Mouse (Mus musculus) adrenal gland, postnatal 14 days (tissue): ENCODE measurements around the gene Tmcc3. TPM values are rescaled to one million over a fixed set of nuclear protein-coding genes. Genes with fewer than 3 reads are reported as not detected.

Experiments used
- DNase-seq: peaks from one replicate; pipeline ENCODE4 v3.0.0; 2021; ENCODE audit warnings: mixed read lengths
- microRNA-seq, 2 experiments: library from miRNA; unstranded; fragments of <30 nt; microRNA quantifications; one replicate each; pipeline ENCODE4 v1.2.0; 2021
- total RNA-seq: library from RNA; stranded (reverse); gene quantifications from 2 replicates; pipeline ENCODE4 v1.2.3, GENCODE M21; 2021

Tmcc3 gene
- total RNA-seq, 1 experiment from 2014 or later: 29.1 TPM

GRCm38 (mm10) chr10:94631541-94632113 lies 319.9 kb downstream of the Tmcc3 start:
- no peak for DNase-seq

GRCm38 (mm10) chr10:94632245-94632644 lies 320.5 kb downstream of the Tmcc3 start:
- no peak for DNase-seq

DNA sequence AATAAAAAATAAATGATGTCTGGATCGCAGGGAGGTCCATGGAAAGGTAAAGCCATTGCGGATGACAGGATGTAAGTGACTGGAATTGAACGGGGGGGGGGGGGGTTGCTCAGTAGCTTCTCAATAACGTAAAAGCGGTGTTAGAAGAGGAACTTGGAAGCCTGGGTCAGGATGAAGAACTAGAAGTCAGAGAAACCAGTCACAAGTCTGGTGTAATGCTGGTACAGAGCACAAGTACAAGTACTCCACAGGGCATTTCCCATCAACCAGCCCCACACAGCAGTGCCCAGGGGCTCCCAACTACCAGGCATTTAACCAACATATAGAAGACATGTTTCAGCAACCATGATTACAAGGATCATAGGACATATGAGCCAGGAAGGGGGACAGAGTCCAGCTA lies 326.9 kb downstream of the Tmcc3 start:
- DNase-seq: no peak

DNA sequence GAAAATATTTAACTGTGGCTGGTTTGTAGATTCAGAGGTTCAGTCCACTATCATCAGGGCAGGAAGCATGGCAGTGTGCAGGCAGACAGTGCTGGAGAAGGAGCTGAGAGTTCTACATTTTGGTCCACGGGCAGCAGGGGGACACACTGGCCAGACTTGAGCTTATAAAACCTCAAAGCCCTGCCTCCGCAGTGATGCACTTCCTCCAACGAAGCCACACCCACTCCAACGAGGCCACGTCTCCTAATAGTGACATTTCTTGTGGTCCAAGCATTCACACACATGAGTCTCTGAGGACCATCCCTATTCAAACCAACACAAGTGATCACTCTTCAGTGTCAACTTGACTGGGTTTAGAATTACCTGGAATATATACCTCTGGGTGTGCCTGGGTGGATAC lies 327.5 kb downstream of the Tmcc3 start:
- no peak for DNase-seq

DNA sequence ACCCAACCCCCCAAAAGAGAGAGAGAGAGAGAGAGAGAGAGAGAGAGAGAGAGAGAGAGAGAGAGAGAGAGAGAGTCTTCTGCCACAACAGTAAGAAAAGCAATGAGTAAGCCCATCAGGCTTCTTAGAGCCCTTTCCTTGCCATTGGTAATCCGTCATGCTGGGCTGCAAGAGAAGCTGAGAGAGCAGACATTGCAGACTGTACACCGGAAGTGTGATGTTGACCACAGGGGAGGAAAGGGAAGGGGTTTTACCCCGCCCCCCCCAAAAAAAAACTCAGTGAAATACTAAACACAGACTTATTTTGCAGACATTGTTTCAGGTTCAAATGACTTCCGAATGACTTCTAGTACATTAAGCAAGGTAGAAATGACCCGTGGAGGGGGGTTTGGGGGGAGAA lies 328.3 kb downstream of the Tmcc3 start:
- DNase-seq: no peak

Small RNA genes within 50 kb of the gene (microRNA-seq; reads per million reads assigned to microRNA genes)
- 0 to 0.43 reads per million in 2 experiments for gene Mir7211

Other genes with a start within 250 kb of the Tmcc3 start
- 13.2 and 14.0 TPM in 2 replicates for gene Nr2c1, start 163.9 kb upstream of the Tmcc3 start, total RNA-seq
- 479 and 503 TPM in 2 replicates for gene Ndufa12, start 113.2 kb upstream of the Tmcc3 start, total RNA-seq
- not detected in 2 replicates for gene Gm4792, start 13.2 kb upstream of the Tmcc3 start, total RNA-seq